Mouse (Mus musculus): ENCODE data around the gene Kremen1. TPM values are rescaled to one million over a fixed set of nuclear protein-coding genes. Genes with fewer than 3 reads are reported as not detected.

Kremen1 gene
- total RNA-seq (2023): 10 to 100 TPM; 18.7 to 19.9 TPM

GRCm38 (mm10) chr11:5261508-5262392, at the start of gene Kremen1:
Gene Kremen1 (minus strand): TSS chr11:5261558.

GRCm38 (mm10) chr11:5151680-5152337, 109.5 kb downstream of the Kremen1 start, which contains the start of gene Emid1:
Gene Emid1 (minus strand): TSS chr11:5152257.

Other genes starting within 250 kb of the Kremen1 start
- 1 to 10 TPM; 4.9 to 6.2 TPM for gene Rasl10a, start 203.4 kb downstream of the Kremen1 start, total RNA-seq (2023)
- gene Gas2l1, start 196.2 kb downstream of the Kremen1 start, total RNA-seq (2023): 1 to 10 TPM in 1 of 2 experiments, under 1 TPM in 1; 0.75 to 1.0 TPM
- gene Rhbdd3, start 162.6 kb downstream of the Kremen1 start, total RNA-seq (2023): 1 to 10 TPM; 7.2 to 8.8 TPM
- 100 to 1,000 TPM; 589 to 660 TPM for gene Ewsr1, start 162.3 kb downstream of the Kremen1 start, total RNA-seq (2023)
- gene Emid1, start 109.3 kb downstream of the Kremen1 start, total RNA-seq (2023): 10 to 100 TPM; 28.8 to 31.8 TPM
- 1 to 10 TPM; 6.2 to 7.3 TPM for gene Znrf3, start 183.3 kb upstream of the Kremen1 start, total RNA-seq (2023)